Mouse (Mus musculus): ENCODE results near the gene 0610010K14Rik. TPM values are rescaled to one million over a fixed set of nuclear protein-coding genes. Genes with fewer than 3 reads are reported as not detected.

0610010K14Rik gene
- polyA plus RNA-seq, 1 experiment: 80.9 TPM

DNA sequence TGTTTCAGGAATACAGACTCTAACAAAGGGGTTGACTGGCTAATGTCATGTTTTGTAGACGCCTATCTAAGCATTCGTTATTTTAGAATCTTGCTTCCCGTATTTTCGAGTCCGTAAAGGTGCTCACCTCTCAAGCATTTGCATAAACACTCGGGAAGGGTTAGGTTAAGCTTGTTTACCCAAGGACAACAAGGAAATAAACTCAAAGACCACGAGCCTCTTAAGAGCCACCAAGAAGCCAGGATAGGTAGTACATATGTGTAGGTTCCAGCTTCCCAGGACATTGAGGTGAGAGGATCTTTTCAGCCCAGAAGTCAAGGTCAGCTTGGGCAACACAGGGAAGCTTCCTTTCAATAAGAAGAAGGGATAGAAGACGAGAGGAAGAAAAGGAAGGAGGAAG, 38.6 kb downstream of the 0610010K14Rik start:
- Histone ChIP-seq H3K4me3 (replicated peaks; ENCODE audit: extremely low read depth, low read depth, low read length) (no peak overlapping the region), H3K4me1 (ENCODE audit: control insufficient read depth, insufficient read depth, low read length) (no peaks in the 10 kb centered on the region)
- no peak for TF ChIP-seq POLR2A (IDR thresholded peaks at IDR 0.05; ENCODE audit: borderline replicate concordance, extremely low read depth, low read depth, low read length)
- no peak for TF ChIP-seq CTCF (IDR thresholded peaks at IDR 0.05; ENCODE audit: insufficient read depth, low read length)
- 68% methylated on average over 8 of the region's 8 CpGs for WGBS
- DNase-seq: no peak

- TF ChIP-seq CTCF (IDR thresholded peaks at IDR 0.05; ENCODE audit: insufficient read depth, low read length): no peak
- TF ChIP-seq POLR2A (IDR thresholded peaks at IDR 0.05; ENCODE audit: borderline replicate concordance, extremely low read depth, low read depth, low read length): no peak
- no peak for DNase-seq
- 67% methylated on average over 3 of the region's 3 CpGs for WGBS
- H3K4me1 ChIP-seq (ENCODE audit: control insufficient read depth, insufficient read depth, low read length): peaks cover 2% of the 10 kb centered on the region
- H3K4me3 ChIP-seq (replicated peaks; ENCODE audit: extremely low read depth, low read depth, low read length): no peak overlapping the region
Observed at GRCm38 (mm10) chr11:70198332-70198731, 39.4 kb downstream of the 0610010K14Rik start.

DNA sequence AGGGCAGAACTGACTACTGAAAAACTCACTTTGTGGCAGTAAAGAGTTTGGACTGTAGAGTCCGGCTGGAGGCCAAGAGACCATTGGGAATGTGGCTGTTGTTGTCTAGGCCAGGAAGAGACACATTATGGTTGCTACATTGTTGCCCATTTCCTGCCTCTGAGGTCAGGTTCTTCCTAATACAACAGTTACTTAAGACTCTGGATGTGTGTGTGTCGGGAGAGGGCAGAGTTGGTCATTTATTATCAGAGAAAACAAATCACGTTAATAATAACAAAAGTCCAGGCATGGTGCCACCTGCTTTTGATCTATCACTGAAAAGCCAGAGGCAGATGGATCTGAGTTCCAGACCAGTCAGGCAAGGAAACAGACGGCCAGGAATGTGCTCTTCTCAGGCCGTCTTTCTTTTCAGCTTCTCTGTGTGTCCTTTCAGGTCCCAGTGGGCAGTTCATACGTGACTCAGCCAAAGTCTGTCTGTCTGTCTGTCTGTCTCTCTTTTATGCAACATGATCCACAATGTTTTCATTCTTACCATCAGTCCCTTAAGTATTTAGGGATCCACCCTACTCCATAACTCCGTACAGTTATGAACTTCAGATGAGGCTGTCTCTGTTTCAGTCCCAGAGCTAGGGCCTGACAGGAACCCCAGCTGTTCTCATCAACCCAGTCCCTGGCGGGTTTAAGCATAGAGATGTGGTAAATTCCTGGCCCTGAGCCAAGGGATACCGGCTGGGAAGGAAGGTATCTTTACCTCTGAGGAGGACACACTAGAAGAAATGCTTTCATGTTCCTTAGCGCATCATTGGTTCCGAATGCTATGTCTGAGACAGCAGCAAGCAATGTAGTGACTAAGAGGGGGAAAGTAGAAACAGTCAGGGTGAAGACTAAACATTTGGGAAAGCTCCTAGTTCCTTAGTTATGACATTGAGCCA, 44.1 kb downstream of the 0610010K14Rik start:
- WGBS: 28% methylated on average over 11 of the region's 11 CpGs
- Histone ChIP-seq H3K4me3 (replicated peaks; ENCODE audit: extremely low read depth, low read depth, low read length) (no peak overlapping the region), H3K4me1 (ENCODE audit: control insufficient read depth, insufficient read depth, low read length) (peaks cover 8% of the 10 kb centered on the region)
- no peak for TF ChIP-seq POLR2A (IDR thresholded peaks at IDR 0.05; ENCODE audit: borderline replicate concordance, extremely low read depth, low read depth, low read length)
- TF ChIP-seq CTCF (IDR thresholded peaks at IDR 0.05; ENCODE audit: insufficient read depth, low read length): no peak
- DNase-seq: no peak

- Histone ChIP-seq H3K4me1 (ENCODE audit: control insufficient read depth, insufficient read depth, low read length) (peaks cover 8% of the 10 kb centered on the region), H3K4me3 (replicated peaks; ENCODE audit: extremely low read depth, low read depth, low read length) (no peak overlapping the region)
- TF ChIP-seq POLR2A (IDR thresholded peaks at IDR 0.05; ENCODE audit: borderline replicate concordance, extremely low read depth, low read depth, low read length): no peak
- no peak for TF ChIP-seq CTCF (IDR thresholded peaks at IDR 0.05; ENCODE audit: insufficient read depth, low read length)
- no peak for DNase-seq
- 81% methylated on average over 4 of the region's 4 CpGs for WGBS
Observed at GRCm38 (mm10) chr11:70192157-70192556, 45.6 kb downstream of the 0610010K14Rik start.

DNA sequence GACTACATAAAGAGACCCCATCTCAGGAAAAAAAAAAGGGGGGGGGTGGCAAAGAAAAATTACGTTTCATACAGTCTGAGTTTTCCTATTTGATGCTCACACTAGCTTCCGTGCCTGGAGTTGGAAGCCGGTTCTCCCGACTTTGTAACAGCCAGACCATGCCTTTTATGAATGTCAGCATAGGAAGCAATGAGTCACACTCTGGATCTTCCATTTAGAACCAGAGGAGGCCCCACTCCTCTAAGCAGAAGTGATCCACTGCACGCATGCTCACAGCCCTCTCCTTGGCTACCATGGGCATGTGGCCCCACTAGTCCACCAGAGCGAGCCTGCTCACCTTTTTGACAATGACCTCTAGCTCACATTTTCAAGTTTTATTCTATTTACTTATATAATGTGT, 46.5 kb downstream of the 0610010K14Rik start:
- DNase-seq: no peak
- 76% methylated on average over 6 of the region's 6 CpGs for WGBS
- H3K4me3 ChIP-seq (replicated peaks; ENCODE audit: extremely low read depth, low read depth, low read length): no peak overlapping the region
- no peak for TF ChIP-seq CTCF (IDR thresholded peaks at IDR 0.05; ENCODE audit: insufficient read depth, low read length)
- no peak for TF ChIP-seq POLR2A (IDR thresholded peaks at IDR 0.05; ENCODE audit: borderline replicate concordance, extremely low read depth, low read depth, low read length)
- peaks cover 8% of the 10 kb centered on the region for H3K4me1 ChIP-seq (ENCODE audit: control insufficient read depth, insufficient read depth, low read length)

DNA sequence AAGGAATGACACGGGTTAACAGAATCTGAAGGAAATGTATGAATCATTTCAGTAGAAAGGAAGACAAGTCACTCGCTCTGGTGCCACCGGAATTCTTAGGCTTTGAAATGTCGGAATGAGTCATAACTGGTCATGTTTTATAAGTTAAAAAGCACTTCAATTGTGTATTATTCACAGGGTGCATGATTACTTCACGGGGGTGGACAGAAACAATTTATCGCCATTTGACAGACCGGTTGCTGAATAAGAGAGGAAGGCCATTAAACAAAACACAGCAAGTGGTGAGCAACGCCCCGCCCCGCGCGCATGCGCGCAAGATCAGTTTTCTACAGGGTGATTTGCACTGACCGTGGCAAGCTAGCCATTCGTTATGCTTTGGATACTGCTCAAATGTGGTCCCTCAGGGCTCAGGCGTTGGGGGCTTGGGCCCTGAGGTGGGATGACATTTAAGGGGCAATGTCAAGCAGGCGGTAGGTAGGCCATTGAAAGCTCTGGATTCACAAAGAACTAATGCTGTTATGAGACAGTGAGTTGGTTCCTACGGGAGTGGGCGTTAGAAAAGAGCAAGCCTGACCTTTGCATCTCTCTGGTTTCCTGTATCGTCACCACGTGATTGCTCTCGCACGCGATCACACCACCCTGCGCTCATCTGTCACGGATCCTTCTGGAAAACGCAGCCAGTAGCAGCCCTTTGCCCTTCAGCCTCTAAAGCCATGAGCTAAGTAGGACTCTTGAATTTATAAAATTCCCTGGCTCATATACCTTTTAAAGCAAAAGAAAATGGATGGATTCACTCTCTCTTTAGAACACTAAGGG, 48.2 kb downstream of the 0610010K14Rik start:
- peaks cover 8% of the 10 kb centered on the region for H3K4me1 ChIP-seq (ENCODE audit: control insufficient read depth, insufficient read depth, low read length)
- H3K4me3 ChIP-seq (replicated peaks; ENCODE audit: extremely low read depth, low read depth, low read length): no peak overlapping the region
- WGBS: 71% methylated on average over 28 of the region's 28 CpGs
- no peak for TF ChIP-seq CTCF (IDR thresholded peaks at IDR 0.05; ENCODE audit: insufficient read depth, low read length)
- no peak for TF ChIP-seq POLR2A (IDR thresholded peaks at IDR 0.05; ENCODE audit: borderline replicate concordance, extremely low read depth, low read depth, low read length)
- DNase-seq: no peak

Other genes with a start within 250 kb of the 0610010K14Rik start
- 333 and 615 TPM in 2 replicates for gene Gabarap, start 246.8 kb downstream of the 0610010K14Rik start, polyA plus RNA-seq (2012; rRNA removed)
- gene Phf23, start 242.1 kb downstream of the 0610010K14Rik start, polyA plus RNA-seq (2012; rRNA removed): 15.0 and 22.9 TPM in 2 replicates
- 16.7 and 20.8 TPM in 2 replicates for gene Dvl2, start 237.3 kb downstream of the 0610010K14Rik start, polyA plus RNA-seq (2012; rRNA removed)
- gene Acadvl, start 222.5 kb downstream of the 0610010K14Rik start, polyA plus RNA-seq (2012; rRNA removed): 63.1 and 88.6 TPM in 2 replicates
- gene Dlg4, start 221.0 kb downstream of the 0610010K14Rik start, polyA plus RNA-seq (2012; rRNA removed): 28.0 and 33.7 TPM in 2 replicates
- 2.4 and 4.9 TPM in 2 replicates for gene Asgr1, start 183.8 kb downstream of the 0610010K14Rik start, polyA plus RNA-seq (2012; rRNA removed)
- 0.51 and 0.52 TPM in 2 replicates for gene Asgr2, start 145.3 kb downstream of the 0610010K14Rik start, polyA plus RNA-seq (2012; rRNA removed)
- gene Mgl2, start 107.6 kb downstream of the 0610010K14Rik start, polyA plus RNA-seq (2012; rRNA removed): 12.1 and 17.7 TPM in 2 replicates
- gene Clec10a, start 81.7 kb downstream of the 0610010K14Rik start, polyA plus RNA-seq (2012; rRNA removed): 4.0 and 4.2 TPM in 2 replicates
- 211 and 239 TPM in 2 replicates for gene Slc16a11, start 25.2 kb downstream of the 0610010K14Rik start, polyA plus RNA-seq (2012; rRNA removed)
- gene Slc16a13, start 16.9 kb downstream of the 0610010K14Rik start, polyA plus RNA-seq (2012; rRNA removed): 9.2 and 11.3 TPM in 2 replicates
- gene Bcl6b, start 8.1 kb downstream of the 0610010K14Rik start, polyA plus RNA-seq (2012; rRNA removed): 21.9 and 25.6 TPM in 2 replicates
- 6.6 and 7.2 TPM in 2 replicates for gene Gm21988, start 1.9 kb upstream of the 0610010K14Rik start, polyA plus RNA-seq (2012; rRNA removed)
- gene Rnasek, start 1.9 kb upstream of the 0610010K14Rik start, polyA plus RNA-seq (2012; rRNA removed): 143 and 168 TPM in 2 replicates
- gene Alox12, start 17.4 kb upstream of the 0610010K14Rik start, polyA plus RNA-seq (2012; rRNA removed): 4.6 and 9.2 TPM in 2 replicates
- gene Alox12e, start 84.7 kb upstream of the 0610010K14Rik start, polyA plus RNA-seq (2012; rRNA removed): 0.31 and 0.40 TPM in 2 replicates
- gene Alox15, start 114.1 kb upstream of the 0610010K14Rik start, polyA plus RNA-seq (2012; rRNA removed): 4.2 and 14.2 TPM in 2 replicates
- gene Pelp1, start 172.1 kb upstream of the 0610010K14Rik start, polyA plus RNA-seq (2012; rRNA removed): 15.9 and 17.4 TPM in 2 replicates
- gene Arrb2, start 194.7 kb upstream of the 0610010K14Rik start, polyA plus RNA-seq (2012; rRNA removed): 48.2 and 80.2 TPM in 2 replicates
- 21.6 and 26.9 TPM in 2 replicates for gene Med11, start 214.0 kb upstream of the 0610010K14Rik start, polyA plus RNA-seq (2012; rRNA removed)
- 8.7 and 12.3 TPM in 2 replicates for gene Zmynd15, start 221.5 kb upstream of the 0610010K14Rik start, polyA plus RNA-seq (2012; rRNA removed)
- 67.2 and 74.6 TPM in 2 replicates for gene Cxcl16, start 222.1 kb upstream of the 0610010K14Rik start, polyA plus RNA-seq (2012; rRNA removed)